Mouse (Mus musculus) layer of hippocampus, adult 2 months (tissue): ENCODE results near the gene C1qtnf4. TPM values are rescaled to one million over a fixed set of nuclear protein-coding genes. Genes with fewer than 3 reads are reported as not detected.

Experiments
- DNase-seq, 2 experiments: peaks; one replicate each; pipeline ENCODE4 v3.0.0; 2022; ENCODE audit warnings: low spot score in 2 of 2
- H3K27ac ChIP-seq: fragments of 200-600 bp; 2 replicates; pipeline ENCODE4 v1.8.1; 2022
- H3K4me3 ChIP-seq: fragments of 200-600 bp; 2 replicates; pipeline ENCODE4 v1.8.1; 2022; ENCODE audit warnings: mild to moderate bottlenecking
- CTCF ChIP-seq: fragments of 200-600 bp; conservative IDR thresholded peaks from 2 replicates; pipeline ENCODE4 v1.8.1; 2022; ENCODE audit warnings: antibody characterized with exemption, mild to moderate bottlenecking, moderate library complexity
- long read RNA-seq, 2 experiments: library from polyadenylated mRNA; stranded (forward); transcript quantifications; one replicate each; pipeline ENCODE4 v2.0.0; 2021; ENCODE audit warnings: borderline mapping rate in 2 of 2
- total RNA-seq, 2 experiments: library from RNA; stranded (reverse); gene quantifications; 2 replicates each; pipeline ENCODE4 v1.2.3; 2021

C1qtnf4 gene
- 100 to 1,000 TPM; 184 to 200 TPM for total RNA-seq
- long read RNA-seq, experiment 1, transcript C1qtnf4-201 (2 exons, 1,290 nt), result major isoform, 156 of 190 reads
- long read RNA-seq, experiment 1, partial matches to known transcripts, result 1 of 190 reads
- long read RNA-seq, experiment 1, other reads (novel, unspliced or antisense), result 33 of 190 reads
- long read RNA-seq, experiment 2, transcript C1qtnf4-201 (2 exons, 1,290 nt), result major isoform, 267 of 308 reads
- long read RNA-seq, experiment 2, partial matches to known transcripts, result 1 of 308 reads
- long read RNA-seq, experiment 2, other reads (novel, unspliced or antisense), result 40 of 308 reads

- peak within 1 kb of the TSS; percentile 97 for H3K27ac ChIP-seq
- no peak for TF ChIP-seq CTCF
- peak in 1 of 2 experiments; percentile 58 for DNase-seq
- peak within 1 kb of the TSS; percentile 72 for H3K4me3 ChIP-seq
Measured at GRCm38 (mm10) chr2:90885218-90886041, at the start of gene C1qtnf4. Gene C1qtnf4 (plus strand): TSS chr2:90885860.

- H3K4me3 ChIP-seq, result no peak overlapping the region
- no peak overlapping the region for H3K27ac ChIP-seq
- DNase-seq, result no peak
- TF ChIP-seq CTCF, result no peak
Measured at GRCm38 (mm10) chr2:90838621-90839020, 47.0 kb upstream of the C1qtnf4 start.

GRCm38 (mm10) chr2:90843666-90844065 is 42.0 kb upstream of the C1qtnf4 start:
- no peak overlapping the region for H3K4me3 ChIP-seq
- no peak for TF ChIP-seq CTCF
- peak; percentile 52 to 62 for DNase-seq
- H3K27ac ChIP-seq, result peak overlapping the region; percentile 77

GRCm38 (mm10) chr2:90844262-90844661 is 41.4 kb upstream of the C1qtnf4 start:
- no peak for DNase-seq
- H3K27ac ChIP-seq, result peak overlapping the region; percentile 77; the same call in 1 of the 2 replicates
- TF ChIP-seq CTCF, result no peak
- H3K4me3 ChIP-seq, result no peak overlapping the region

- no peak for TF ChIP-seq CTCF
- H3K27ac ChIP-seq, result 0 out of 2 replicates have a peak overlapping the region, but pooled peaks have one; percentile 6
- H3K4me3 ChIP-seq, result no peak overlapping the region
- DNase-seq, result no peak
Measured at GRCm38 (mm10) chr2:90845234-90845633, 40.4 kb upstream of the C1qtnf4 start.

GRCm38 (mm10) chr2:90846171-90846570 is 39.5 kb upstream of the C1qtnf4 start:
- Histone ChIP-seq H3K27ac (peak overlapping the region; percentile 94), H3K4me3 (peak overlapping the region; percentile 86)
- TF ChIP-seq CTCF, result no peak
- no peak for DNase-seq

- Histone ChIP-seq H3K4me3 (peak overlapping the region; percentile 86), H3K27ac (peak overlapping the region; percentile 94)
- DNase-seq, result no peak
- no peak; the same call in none of the 2 replicates for TF ChIP-seq CTCF
Measured at GRCm38 (mm10) chr2:90846597-90846954, 39.1 kb upstream of the C1qtnf4 start.

- peak within 1 kb of the TSS; percentile 94 for H3K27ac ChIP-seq
- H3K4me3 ChIP-seq, result peak within 1 kb of the TSS; percentile 86
- no peak for TF ChIP-seq CTCF
- peak; percentile 98 for DNase-seq
Measured at GRCm38 (mm10) chr2:90846955-90847680, 38.5 kb upstream of the C1qtnf4 start, which contains the start of gene Mtch2. Gene Mtch2 (plus strand): TSS chr2:90847155.

GRCm38 (mm10) chr2:90847681-90848050 is 38.0 kb upstream of the C1qtnf4 start:
- no peak for DNase-seq
- peak overlapping the region; percentile 94 for H3K27ac ChIP-seq
- TF ChIP-seq CTCF, result no peak
- peak overlapping the region; percentile 86 for H3K4me3 ChIP-seq

- Histone ChIP-seq H3K27ac (0 out of 2 replicates have a peak overlapping the region, but pooled peaks have one; percentile 94), H3K4me3 (peak overlapping the region; percentile 86)
- TF ChIP-seq CTCF, result peak; percentile 25
- no peak for DNase-seq
Measured at GRCm38 (mm10) chr2:90848331-90848730, 37.3 kb upstream of the C1qtnf4 start.

- Histone ChIP-seq H3K4me3 (no peak overlapping the region), H3K27ac (no peak overlapping the region)
- no peak for DNase-seq
- TF ChIP-seq CTCF, result no peak
Measured at GRCm38 (mm10) chr2:90850401-90850800, 35.3 kb upstream of the C1qtnf4 start.

GRCm38 (mm10) chr2:90861486-90861885 is 24.2 kb upstream of the C1qtnf4 start:
- Histone ChIP-seq H3K4me3 (no peak overlapping the region), H3K27ac (no peak overlapping the region)
- TF ChIP-seq CTCF, result no peak
- no peak for DNase-seq

- TF ChIP-seq CTCF, result no peak
- Histone ChIP-seq H3K4me3 (no peak overlapping the region), H3K27ac (peak overlapping the region; percentile 24; the same call in 1 of the 2 replicates)
- DNase-seq, result no peak
Measured at GRCm38 (mm10) chr2:90864184-90864583, 21.5 kb upstream of the C1qtnf4 start.
